26 mouse cellular contexts compared by ENCODE assay signal in genomic region chr8:123114644-123115043, GRCm38 (mm10). TPM values are rescaled to one million over a fixed set of nuclear protein-coding genes. Genes with fewer than 3 reads are reported as not detected.
DNase-seq lines count a peak whose midpoint lies in the region; ATAC-seq and TF ChIP-seq lines count a peak whose summit lies in the region.
"Had no signal": no experiment of that assay in that cellular context is flagged by ENCODE, and none has a peak within 500 bp of the region (broad histone marks: within the 10 kb centered on the region; RNA-seq: fewer than 3 reads in every experiment).

No protein-coding gene starts in this region.

- TF ChIP-seq CTCF in G1E (IDR thresholded peaks at IDR 0.05; ENCODE audit: low read depth, low read length) = no peak
- TF ChIP-seq CTCF in liver, embryonic 14.5 days (IDR thresholded peaks at IDR 0.05; ENCODE audit: low read depth) = no peak

- no peak overlapping the region for H3K4me3 ChIP-seq in heart, embryonic 13.5 days
- no peak overlapping the region for H3K4me3 ChIP-seq in heart, embryonic 10.5 days
- no peak overlapping the region for H3K4me3 ChIP-seq in liver, embryonic 12.5 days
- peak overlapping the region; percentile 42; the same call in 1 of the 2 replicates for H3K4me3 ChIP-seq in G1E (ENCODE audit: low read depth, low read length)
- H3K4me3 ChIP-seq in liver, embryonic 14.5 days (ENCODE audit: insufficient read depth in 1 of 2, low read depth in 2 of 2, low read length in 2 of 2) = no peak overlapping the region
- no peak overlapping the region for H3K4me3 ChIP-seq in hindbrain, embryonic 13.5 days
- H3K4me3 ChIP-seq: embryonic facial prominence, embryonic 10.5 days; embryonic facial prominence, embryonic 13.5 days; erythroblast, embryonic 14.5 days; forebrain, embryonic 12.5 days; forebrain, embryonic 15.5 days; hindbrain, embryonic 12.5 days had no signal

- DNase-seq in heart, embryonic 10.5 days (ENCODE audit: low spot score) = no peak
- no peak for DNase-seq in liver
- DNase-seq in G1E (ENCODE audit: low spot score) = no peak
- DNase-seq in liver, embryonic 14.5 days (ENCODE audit: low read depth in 3 of 3, low spot score in 3 of 3) = no peak
- no peak for DNase-seq in retina, embryonic 14.5 days (ENCODE audit: low spot score)
- DNase-seq: adrenal gland, postnatal 10 days; adrenal gland, postnatal 36 days; B cell, adult 2 months; cerebellum, adult 8-10 months; cerebellum, postnatal 10 days; cerebellum, postnatal 36 days; embryo, embryonic 11 days; gastrocnemius, postnatal 25 days; heart, adult 18-20 months had no signal

- H3K36me3 ChIP-seq in heart, embryonic 13.5 days = no peaks in the 10 kb centered on the region
- H3K36me3 ChIP-seq in heart, embryonic 10.5 days = no peaks in the 10 kb centered on the region
- H3K36me3 ChIP-seq in liver, embryonic 12.5 days = no peaks in the 10 kb centered on the region
- H3K36me3 ChIP-seq in G1E (replicated peaks) = peaks cover 9% of the 10 kb centered on the region
- no peaks in the 10 kb centered on the region for H3K36me3 ChIP-seq in liver, embryonic 14.5 days (replicated peaks; ENCODE audit: control insufficient read depth, insufficient read depth, low read depth)
- no peaks in the 10 kb centered on the region for H3K36me3 ChIP-seq in hindbrain, embryonic 13.5 days
- H3K36me3 ChIP-seq: embryonic facial prominence, embryonic 10.5 days; embryonic facial prominence, embryonic 13.5 days; forebrain, embryonic 12.5 days; forebrain, embryonic 15.5 days; hindbrain, embryonic 12.5 days had no signal

- H3K27me3 ChIP-seq in heart, embryonic 13.5 days (replicated peaks) = peaks cover 57% of the 10 kb centered on the region
- peaks cover 50% of the 10 kb centered on the region for H3K27me3 ChIP-seq in heart, embryonic 10.5 days (ENCODE audit: insufficient read depth, poor library complexity, severe bottlenecking)
- peaks cover 42% of the 10 kb centered on the region for H3K27me3 ChIP-seq in liver, embryonic 12.5 days (replicated peaks)
- peaks cover 8% of the 10 kb centered on the region for H3K27me3 ChIP-seq in G1E (ENCODE audit: insufficient read depth, low read length)
- peaks cover 30% of the 10 kb centered on the region for H3K27me3 ChIP-seq in liver, embryonic 14.5 days (ENCODE audit: control insufficient read depth, insufficient read depth, low read length)
- H3K27me3 ChIP-seq in hindbrain, embryonic 13.5 days = peaks cover 56% of the 10 kb centered on the region

- ATAC-seq in heart, embryonic 13.5 days (ENCODE audit: extremely low read depth, insufficient number of reproducible peaks, low FRiP score, low TSS enrichment) = no peak
- no peak for ATAC-seq in liver, embryonic 12.5 days
- ATAC-seq in G1E (ENCODE audit: extremely low read depth, insufficient number of reproducible peaks, low FRiP score, poor library complexity, severe bottlenecking) = 0 out of 2 replicates have a peak, but pooled peaks have one; percentile 11
- ATAC-seq in liver, embryonic 14.5 days (ENCODE audit: insufficient read depth) = peak; percentile 27; the same call in 1 of the 2 replicates
- no peak for ATAC-seq in hindbrain, embryonic 13.5 days (ENCODE audit: low FRiP score)
- ATAC-seq: forebrain, embryonic 15.5 days; hindbrain, embryonic 16.5 days; Patski had no signal

- peak overlapping the region; percentile 33; the same call in 1 of the 2 replicates for H3K9ac ChIP-seq in heart, embryonic 13.5 days
- H3K9ac ChIP-seq in liver, embryonic 12.5 days = 0 out of 2 replicates have a peak overlapping the region, but pooled peaks have one; percentile 12
- H3K9ac ChIP-seq in liver, embryonic 14.5 days (replicated peaks) = no peak overlapping the region
- H3K9ac ChIP-seq in hindbrain, embryonic 13.5 days = no peak overlapping the region
- H3K9ac ChIP-seq: embryonic facial prominence, embryonic 13.5 days; forebrain, embryonic 12.5 days; forebrain, embryonic 15.5 days; hindbrain, embryonic 12.5 days had no signal

- H3K4me2 ChIP-seq in heart, embryonic 13.5 days = no peak overlapping the region
- no peak overlapping the region for H3K4me2 ChIP-seq in liver, embryonic 12.5 days
- H3K4me2 ChIP-seq in liver, embryonic 14.5 days (ENCODE audit: low read depth) = no peak overlapping the region
- no peak overlapping the region for H3K4me2 ChIP-seq in hindbrain, embryonic 13.5 days
- H3K4me2 ChIP-seq: embryonic facial prominence, embryonic 13.5 days; forebrain, embryonic 12.5 days; forebrain, embryonic 15.5 days; hindbrain, embryonic 12.5 days had no signal

- H3K27ac ChIP-seq in heart, embryonic 13.5 days (replicated peaks) = no peak overlapping the region
- H3K27ac ChIP-seq in heart, embryonic 10.5 days = no peak overlapping the region
- peak overlapping the region; percentile 51; the same call in 1 of the 2 replicates for H3K27ac ChIP-seq in liver, embryonic 12.5 days
- no peak overlapping the region for H3K27ac ChIP-seq in liver, embryonic 14.5 days
- no peak overlapping the region for H3K27ac ChIP-seq in hindbrain, embryonic 13.5 days
- H3K27ac ChIP-seq: embryonic facial prominence, embryonic 10.5 days; embryonic facial prominence, embryonic 13.5 days; forebrain, embryonic 12.5 days; forebrain, embryonic 15.5 days; hindbrain, embryonic 12.5 days had no signal

- peaks cover 28% of the 10 kb centered on the region for H3K4me1 ChIP-seq in heart, embryonic 13.5 days
- peaks cover 21% of the 10 kb centered on the region for H3K4me1 ChIP-seq in heart, embryonic 10.5 days
- peaks cover 62% of the 10 kb centered on the region for H3K4me1 ChIP-seq in liver, embryonic 12.5 days
- H3K4me1 ChIP-seq in G1E (ENCODE audit: insufficient read depth, low read depth, low read length) = peaks cover 87% of the 10 kb centered on the region
- peaks cover 7 to 41% of the 10 kb centered on the region in 2 experiments; a peak in 3 of 4 replicates for H3K4me1 ChIP-seq in liver, embryonic 14.5 days (replicated peaks; ENCODE audit: control insufficient read depth in 2 of 2, insufficient read depth in 2 of 2, low read length in 1 of 2)
- H3K4me1 ChIP-seq in hindbrain, embryonic 13.5 days (replicated peaks) = peaks cover 17% of the 10 kb centered on the region

- no peak for TF ChIP-seq EP300 in liver, embryonic 14.5 days (IDR thresholded peaks at IDR 0.05; ENCODE audit: low read depth)

- 39% methylated on average over 3 of the region's 3 CpGs for WGBS in heart, embryonic 13.5 days
- WGBS in heart, embryonic 10.5 days = 38% methylated on average over 3 of the region's 3 CpGs
- 8% methylated on average over 3 of the region's 3 CpGs for WGBS in liver, embryonic 12.5 days (ENCODE audit: insufficient replicate concordance)
- WGBS in liver, embryonic 14.5 days (ENCODE audit: insufficient replicate concordance) = 8% methylated on average over 3 of the region's 3 CpGs
- WGBS in hindbrain, embryonic 13.5 days = 63% methylated on average over 3 of the region's 3 CpGs

- H3K9me3 ChIP-seq in heart, embryonic 13.5 days = no peaks in the 10 kb centered on the region
- no peaks in the 10 kb centered on the region for H3K9me3 ChIP-seq in heart, embryonic 10.5 days
- H3K9me3 ChIP-seq in liver, embryonic 12.5 days (replicated peaks) = no peaks in the 10 kb centered on the region
- H3K9me3 ChIP-seq in G1E (replicated peaks) = no peaks in the 10 kb centered on the region
- no peaks in the 10 kb centered on the region for H3K9me3 ChIP-seq in liver, embryonic 14.5 days (ENCODE audit: control insufficient read depth, low read length)
- no peaks in the 10 kb centered on the region for H3K9me3 ChIP-seq in hindbrain, embryonic 13.5 days
- H3K9me3 ChIP-seq: embryonic facial prominence, embryonic 10.5 days; embryonic facial prominence, embryonic 13.5 days; forebrain, embryonic 12.5 days; forebrain, embryonic 15.5 days; hindbrain, embryonic 12.5 days had no signal

RNA-seq across cellular contexts. Expression of gene Cpne7, which starts 2.5 kb away (rescaled TPM):
- polyA plus RNA-seq in heart, embryonic 13.5 days (2015; fragmentation: Nextera tagmentation; extraction: Ambion mirVana) = 0.19 and 0.24 TPM in 2 replicates
- 0.76 and 1.5 TPM in 2 replicates for polyA plus RNA-seq in heart, embryonic 10.5 days (2016; fragmentation: Nextera tagmentation; extraction: Ambion mirVana)
- polyA plus RNA-seq in liver, embryonic 12.5 days (2016; fragmentation: Nextera tagmentation; extraction: Ambion mirVana) = 2.8 and 2.9 TPM in 2 replicates
- total RNA-seq in G1E (2014; fragmentation: Nextera tagmentation) (3.1 and 4.3 TPM in 2 replicates), G1E (2017) (3.6 and 6.1 TPM in 2 replicates)
- polyA plus RNA-seq in G1E (2012) = 11.1 and 11.2 TPM in 2 replicates
- 1.7 and 1.9 TPM in 2 replicates for polyA plus RNA-seq in liver, embryonic 14.5 days (2012; rRNA removed)
- 0.58 and 0.65 TPM in 2 replicates for polyA plus RNA-seq in liver, embryonic 14.5 days (2014; fragmentation: Nextera tagmentation; extraction: Ambion mirVana)
- polyA plus RNA-seq in hindbrain, embryonic 13.5 days (2015; fragmentation: Nextera tagmentation; extraction: Ambion mirVana) = 0.53 and 0.87 TPM in 2 replicates

RNA-seq across cellular contexts. Expression of gene Rpl13, which starts 12.5 kb away (rescaled TPM):
- 938 and 957 TPM in 2 replicates for polyA plus RNA-seq in heart, embryonic 13.5 days (2015; fragmentation: Nextera tagmentation; extraction: Ambion mirVana)
- 1,165 and 1,266 TPM in 2 replicates for polyA plus RNA-seq in heart, embryonic 10.5 days (2016; fragmentation: Nextera tagmentation; extraction: Ambion mirVana)
- 1,452 and 1,476 TPM in 2 replicates for polyA plus RNA-seq in liver, embryonic 12.5 days (2016; fragmentation: Nextera tagmentation; extraction: Ambion mirVana)
- total RNA-seq in G1E (2014; fragmentation: Nextera tagmentation) = 835 and 904 TPM in 2 replicates
- 3,495 and 3,523 TPM in 2 replicates for total RNA-seq in G1E (2017)
- 4,220 and 5,023 TPM in 2 replicates for polyA plus RNA-seq in G1E (2012)
- polyA plus RNA-seq in liver, embryonic 14.5 days (2012; rRNA removed) = 1,340 and 1,385 TPM in 2 replicates
- polyA plus RNA-seq in liver, embryonic 14.5 days (2014; fragmentation: Nextera tagmentation; extraction: Ambion mirVana) = 1,145 and 1,179 TPM in 2 replicates
- 766 and 789 TPM in 2 replicates for polyA plus RNA-seq in hindbrain, embryonic 13.5 days (2015; fragmentation: Nextera tagmentation; extraction: Ambion mirVana)

RNA-seq across cellular contexts. Expression of gene Sult5a1, which starts 43.5 kb away (rescaled TPM):
- polyA plus RNA-seq in heart, embryonic 13.5 days (2015; fragmentation: Nextera tagmentation; extraction: Ambion mirVana) = 4.0 and 7.5 TPM in 2 replicates
- polyA plus RNA-seq in heart, embryonic 10.5 days (2016; fragmentation: Nextera tagmentation; extraction: Ambion mirVana) = 9.3 and 12.3 TPM in 2 replicates
- 1.7 and 2.1 TPM in 2 replicates for polyA plus RNA-seq in liver, embryonic 12.5 days (2016; fragmentation: Nextera tagmentation; extraction: Ambion mirVana)
- total RNA-seq in G1E (2014; fragmentation: Nextera tagmentation) (not detected in 2 replicates), G1E (2017) (0.06 and 0.11 TPM in 2 replicates)
- polyA plus RNA-seq in G1E (2012) = not detected in 2 replicates
- polyA plus RNA-seq in liver, embryonic 14.5 days (2012; rRNA removed) = 0.75 and 1.1 TPM in 2 replicates
- 0.69 and 0.91 TPM in 2 replicates for polyA plus RNA-seq in liver, embryonic 14.5 days (2014; fragmentation: Nextera tagmentation; extraction: Ambion mirVana)
- 1.5 and 2.2 TPM in 2 replicates for polyA plus RNA-seq in hindbrain, embryonic 13.5 days (2015; fragmentation: Nextera tagmentation; extraction: Ambion mirVana)
- total RNA-seq: hematopoietic stem cell, adult 5-6 weeks had no signal

RNA-seq across cellular contexts. Expression of gene Spg7, which starts 51.9 kb away (rescaled TPM):
- polyA plus RNA-seq in heart, embryonic 13.5 days (2015; fragmentation: Nextera tagmentation; extraction: Ambion mirVana) = 62.2 and 62.7 TPM in 2 replicates
- 57.4 and 63.0 TPM in 2 replicates for polyA plus RNA-seq in heart, embryonic 10.5 days (2016; fragmentation: Nextera tagmentation; extraction: Ambion mirVana)
- 40.0 TPM in 2 replicates for polyA plus RNA-seq in liver, embryonic 12.5 days (2016; fragmentation: Nextera tagmentation; extraction: Ambion mirVana)
- 11.7 and 14.2 TPM in 2 replicates for total RNA-seq in G1E (2014; fragmentation: Nextera tagmentation)
- total RNA-seq in G1E (2017) = 36.7 and 40.2 TPM in 2 replicates
- 20.9 and 22.6 TPM in 2 replicates for polyA plus RNA-seq in G1E (2012)
- polyA plus RNA-seq in liver, embryonic 14.5 days (2012; rRNA removed) = 19.0 and 26.0 TPM in 2 replicates
- polyA plus RNA-seq in liver, embryonic 14.5 days (2014; fragmentation: Nextera tagmentation; extraction: Ambion mirVana) = 19.5 and 21.0 TPM in 2 replicates
- polyA plus RNA-seq in hindbrain, embryonic 13.5 days (2015; fragmentation: Nextera tagmentation; extraction: Ambion mirVana) = 45.9 and 48.7 TPM in 2 replicates

Comparison
In these comparisons a context has a peak if more than half of its experiments do, and no peak if none do; other contexts are left out.
1. ATAC-seq: peak in G1E (single experiment) and liver, embryonic 14.5 days (single experiment); none in heart, embryonic 13.5 days (single experiment), liver, embryonic 12.5 days (single experiment) and hindbrain, embryonic 13.5 days (single experiment).
2. H3K9ac ChIP-seq: peak in heart, embryonic 13.5 days (single experiment) and liver, embryonic 12.5 days (single experiment); none in liver, embryonic 14.5 days (single experiment) and hindbrain, embryonic 13.5 days (single experiment).